Mouse (Mus musculus): ENCODE results near the gene Arhgef25.
"Not testable (repeated sequence)": the region's sequence is repeated elsewhere in the genome, so short reads cannot be mapped to it uniquely, and the experiment has no call there.

The Arhgef25 gene

DNA sequence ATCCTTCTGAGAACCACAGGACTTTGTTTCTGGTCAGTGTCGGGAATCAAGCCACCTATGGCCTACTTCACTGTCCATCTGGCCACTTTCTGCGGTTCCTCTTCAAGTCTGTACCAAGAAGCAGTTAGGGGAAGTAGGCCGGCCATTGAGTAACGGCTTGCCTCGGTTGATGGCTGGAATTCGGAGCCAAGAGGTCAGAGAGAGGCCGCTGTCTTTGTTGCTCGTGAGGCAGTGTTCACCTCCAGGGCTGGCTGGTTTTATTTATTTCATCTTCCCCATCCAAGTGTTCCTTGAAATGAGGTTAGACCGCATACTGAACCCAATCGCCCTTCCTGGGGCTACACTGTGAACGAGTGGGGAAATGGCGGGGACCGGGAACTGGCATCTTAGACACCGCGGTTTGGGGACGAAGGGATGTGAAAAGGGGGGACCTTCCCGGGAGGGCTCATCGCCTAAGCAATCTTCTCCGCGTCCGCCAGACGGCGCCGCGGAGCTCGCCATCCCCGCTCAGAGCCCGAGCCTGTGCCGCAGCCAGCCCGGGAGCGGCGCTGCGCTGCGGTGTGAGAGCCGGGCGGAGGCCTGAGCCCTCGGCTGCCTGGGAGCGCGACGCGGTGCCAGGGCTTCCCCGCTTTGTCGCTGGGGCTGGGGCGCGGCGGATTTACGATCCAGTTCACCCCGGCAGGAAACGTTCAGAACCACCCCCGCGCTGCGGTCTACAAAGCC, 25.1 kb downstream of the Arhgef25 start, which contains the start of gene B4galnt1:
Gene B4galnt1 (plus strand): TSS at position 595 of the 723 bp plus-strand sequence.
- DNase-seq = peak; percentile 71 to 81

DNA sequence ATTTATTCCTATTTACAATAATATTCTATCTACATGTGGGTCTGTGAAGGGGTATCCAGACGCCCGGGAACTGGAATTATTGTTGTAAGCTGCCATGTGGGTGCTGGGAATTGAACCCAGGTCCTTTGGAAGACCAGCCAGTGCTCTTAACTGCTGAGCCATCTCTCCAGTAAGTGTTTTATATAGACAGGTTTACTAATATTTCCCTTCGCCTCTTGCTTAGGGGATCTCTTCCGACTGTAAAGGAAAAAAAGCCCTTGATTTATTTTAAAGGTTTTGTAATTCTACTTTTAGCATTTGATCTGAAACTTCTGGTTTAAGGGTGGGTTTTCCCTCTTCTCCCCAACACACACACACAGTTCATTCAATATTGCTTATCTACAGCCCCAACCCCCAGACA, 25.7 kb downstream of the Arhgef25 start:
- no peak for DNase-seq

DNA sequence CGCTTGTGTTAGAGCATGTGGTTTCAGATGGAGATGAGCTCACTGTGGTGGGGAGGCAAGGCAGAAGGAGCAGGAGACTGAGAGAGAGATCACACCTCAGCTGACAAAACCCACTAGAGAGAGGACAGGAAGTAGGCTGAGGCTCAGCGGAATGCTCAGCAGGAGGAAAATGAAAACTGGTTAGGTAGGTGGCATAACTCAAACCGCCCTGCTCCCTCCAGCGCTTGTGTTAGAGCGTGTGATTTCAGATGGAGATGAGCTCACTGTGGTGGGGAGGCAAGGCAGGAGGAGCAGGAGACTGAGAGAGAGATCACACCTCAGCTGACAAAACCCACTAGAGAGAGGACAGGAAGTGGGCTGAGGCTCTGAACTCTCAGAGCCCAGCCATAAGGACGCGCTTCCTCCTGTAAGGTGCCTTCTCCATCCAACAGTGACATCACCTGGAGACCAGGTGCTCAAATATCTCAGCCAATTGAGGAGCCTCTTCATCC, 27.1 kb downstream of the Arhgef25 start:
- DNase-seq = peak in 1 of 2 experiments; percentile 75

DNA sequence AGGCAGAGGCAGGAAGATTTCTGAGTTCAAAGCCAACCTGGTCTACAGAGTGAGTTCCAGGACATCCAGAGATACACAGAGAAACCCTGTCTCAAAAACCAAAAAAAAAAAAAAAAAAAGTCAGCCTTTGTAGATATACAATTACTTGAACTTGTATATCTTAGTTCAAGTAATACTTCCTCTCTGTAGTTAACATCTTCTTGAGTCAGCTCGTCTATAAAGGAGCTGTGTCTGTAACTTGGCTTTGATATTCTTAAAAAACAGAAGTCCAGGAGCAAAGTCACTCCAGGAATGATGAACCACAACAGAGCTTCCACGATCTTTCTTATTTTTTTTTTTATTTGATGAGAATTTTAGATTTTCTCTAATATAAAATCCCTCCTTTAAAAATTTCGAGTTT, 29.2 kb downstream of the Arhgef25 start:
- no peak for DNase-seq

DNA sequence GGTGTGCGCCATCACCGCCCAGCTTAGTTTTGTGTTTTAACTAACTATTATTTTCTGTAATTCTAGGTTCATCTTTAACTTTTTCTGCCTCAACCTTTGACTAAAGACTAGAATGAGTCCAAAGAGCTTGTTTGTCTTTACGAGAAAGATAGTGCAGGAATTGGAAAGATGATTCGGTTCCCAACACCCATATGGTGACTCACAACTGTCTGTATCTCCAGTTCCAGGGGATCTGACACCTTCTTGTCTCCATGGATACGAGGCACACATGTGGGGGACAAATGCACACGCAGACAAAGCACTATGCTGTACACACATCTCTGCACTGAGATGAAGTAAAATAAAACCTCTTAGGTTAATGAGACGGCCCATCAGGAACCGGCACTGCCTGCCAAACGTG, 29.8 kb downstream of the Arhgef25 start:
- no peak for DNase-seq

DNA sequence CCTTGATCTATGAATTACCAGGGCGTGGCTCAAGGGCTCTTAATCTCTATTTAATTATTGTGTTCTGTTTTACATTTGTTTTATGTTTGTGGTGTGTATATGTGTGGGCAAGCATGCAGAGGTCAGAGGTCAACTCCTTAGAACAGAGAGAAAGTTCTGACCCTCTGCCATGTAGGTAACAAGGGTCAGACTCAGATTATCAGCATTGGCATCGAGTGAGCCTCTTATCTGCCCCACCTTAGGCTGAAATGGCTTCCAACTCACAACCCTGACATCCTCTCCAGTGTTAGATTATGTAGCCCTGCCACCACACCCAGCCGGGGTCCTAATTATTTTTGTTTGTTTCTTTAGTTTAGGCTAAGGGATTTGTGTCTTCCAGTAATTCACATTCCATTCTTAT, 31.4 kb downstream of the Arhgef25 start:
- no peak for DNase-seq

DNA sequence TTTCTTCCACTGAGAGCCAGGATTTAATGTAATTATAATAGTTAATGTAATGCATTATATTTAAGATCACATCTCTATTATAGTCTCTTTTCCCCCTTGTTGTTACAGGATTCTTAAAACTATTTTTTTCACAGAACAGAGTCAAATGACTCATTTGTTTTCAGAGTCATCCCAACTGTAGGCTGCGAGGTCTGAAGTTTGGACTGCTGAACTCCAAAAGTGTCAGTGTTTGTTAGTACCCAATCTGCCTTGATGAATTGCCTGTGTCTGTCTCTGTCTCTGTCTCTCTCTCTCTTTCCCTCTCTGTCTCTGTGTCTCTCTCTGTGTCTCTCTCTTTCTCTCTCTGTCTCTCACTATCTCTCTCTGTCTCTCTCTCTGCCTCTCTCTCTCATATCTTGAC, 33.4 kb downstream of the Arhgef25 start:
- no peak for DNase-seq

DNA sequence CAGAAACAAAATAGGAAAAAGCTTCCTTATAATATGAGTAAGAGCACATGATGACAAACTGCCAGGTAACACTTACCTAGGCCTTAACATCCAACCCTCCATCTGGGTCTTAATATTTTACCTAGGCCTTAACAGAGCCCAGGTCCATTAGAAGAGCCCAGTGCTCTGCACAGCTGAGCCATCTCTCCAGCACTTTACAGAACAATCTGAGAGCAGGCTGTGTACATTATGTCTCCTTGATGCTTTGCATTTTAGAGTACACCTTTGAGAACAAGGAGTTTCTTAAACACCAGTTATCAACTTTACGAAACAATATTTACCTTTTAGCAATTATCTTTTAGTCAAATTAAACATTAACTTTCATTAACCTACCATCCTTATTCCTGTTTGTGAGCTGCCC, 33.8 kb downstream of the Arhgef25 start:
- no peak for DNase-seq

DNA sequence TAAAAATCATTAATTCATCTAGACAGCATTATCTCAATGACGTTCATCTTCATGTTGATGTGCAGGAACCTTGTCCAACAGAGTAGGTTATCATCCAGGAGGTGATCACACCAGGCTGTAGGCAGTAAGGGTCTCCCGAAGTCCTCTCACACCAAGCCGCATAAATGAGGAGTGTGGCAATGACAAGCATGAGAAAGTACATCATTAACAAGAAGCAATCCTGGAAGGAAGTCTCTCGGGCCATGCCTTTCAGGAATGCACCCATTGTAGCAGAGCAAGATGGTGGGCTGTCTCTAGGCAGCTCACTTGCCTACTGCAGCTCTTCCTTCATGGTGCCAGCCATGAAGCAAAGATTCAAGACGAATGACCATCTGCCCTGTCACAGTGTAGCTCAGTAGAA, 35.2 kb downstream of the Arhgef25 start:
- DNase-seq = no peak

DNA sequence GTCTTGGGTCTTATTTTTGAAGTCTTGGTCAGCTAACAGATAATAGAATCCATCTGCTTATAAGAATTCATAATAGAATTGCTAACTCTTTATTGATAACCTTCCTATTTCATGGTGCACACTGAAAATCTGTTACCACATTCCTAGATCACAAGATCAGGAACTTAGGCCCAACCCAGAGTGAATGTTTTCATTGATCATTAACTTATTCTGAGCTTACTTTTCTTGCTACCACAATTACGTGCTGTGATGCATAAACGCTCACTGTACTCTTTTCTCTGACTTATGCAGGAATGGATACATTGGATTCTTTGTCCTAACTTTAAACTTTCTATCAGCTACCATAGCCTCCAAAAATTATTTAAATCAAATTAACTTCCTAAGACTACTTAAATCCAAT, 35.6 kb downstream of the Arhgef25 start:
- DNase-seq = no peak

DNA sequence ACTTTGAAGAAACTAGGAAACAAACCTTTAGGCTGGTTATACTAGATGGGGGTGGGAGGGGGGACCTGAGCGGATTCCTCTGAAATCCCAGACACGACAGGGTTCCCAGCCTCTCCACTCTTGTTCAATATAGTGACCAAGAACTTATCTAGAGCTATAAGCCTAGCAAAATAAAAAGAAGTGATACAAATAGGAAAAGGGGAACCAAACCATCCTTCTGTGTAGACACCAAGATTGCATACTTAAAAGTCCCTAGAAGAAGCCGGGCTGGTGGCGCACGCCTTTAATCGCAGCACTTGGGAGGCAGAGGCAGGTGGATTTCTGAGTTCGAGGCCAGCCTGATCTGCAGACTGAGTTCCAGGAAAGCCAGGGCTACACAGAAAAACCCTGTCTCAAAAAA, 36.6 kb downstream of the Arhgef25 start:
- no peak for DNase-seq

DNA sequence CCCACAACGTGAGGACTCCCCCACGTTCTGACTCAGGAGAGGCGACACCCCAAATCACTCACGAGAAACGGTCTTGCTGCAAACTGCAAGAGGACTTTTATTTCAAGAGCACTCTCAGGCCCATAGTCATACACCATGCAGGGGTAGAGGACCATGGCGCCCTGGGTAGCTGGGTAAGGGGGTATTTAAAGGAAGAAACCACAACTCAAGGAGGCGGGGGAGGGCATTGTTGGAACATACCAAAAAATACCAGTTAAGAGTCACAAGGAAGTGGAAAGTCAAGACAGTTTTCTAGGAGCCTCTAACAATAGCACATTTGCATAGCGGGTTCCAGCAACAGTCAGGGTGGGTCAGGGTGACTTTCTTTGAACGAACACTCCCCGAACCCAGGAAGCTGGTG, 37.3 kb downstream of the Arhgef25 start:
- DNase-seq = not testable (repeated sequence)

DNA sequence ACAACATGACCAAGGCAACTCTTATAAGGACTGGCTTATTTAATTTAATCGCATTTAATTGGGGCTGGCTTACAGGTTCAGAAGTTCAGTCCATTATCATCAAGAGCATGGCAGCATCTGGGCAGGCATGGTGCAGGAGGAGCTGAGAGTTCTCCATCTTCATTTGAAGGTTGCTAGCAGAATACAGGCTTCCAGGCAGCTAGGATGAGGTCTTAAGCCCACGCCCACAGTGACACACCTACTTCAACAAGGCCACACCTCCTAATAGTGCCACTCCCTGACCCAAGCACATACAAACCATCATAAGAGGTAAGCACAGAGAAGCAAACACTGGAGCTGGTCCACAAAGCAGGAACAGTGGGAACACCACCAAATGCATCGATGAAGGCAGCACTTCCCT, 38.6 kb downstream of the Arhgef25 start:
- not testable (repeated sequence) for DNase-seq

DNA sequence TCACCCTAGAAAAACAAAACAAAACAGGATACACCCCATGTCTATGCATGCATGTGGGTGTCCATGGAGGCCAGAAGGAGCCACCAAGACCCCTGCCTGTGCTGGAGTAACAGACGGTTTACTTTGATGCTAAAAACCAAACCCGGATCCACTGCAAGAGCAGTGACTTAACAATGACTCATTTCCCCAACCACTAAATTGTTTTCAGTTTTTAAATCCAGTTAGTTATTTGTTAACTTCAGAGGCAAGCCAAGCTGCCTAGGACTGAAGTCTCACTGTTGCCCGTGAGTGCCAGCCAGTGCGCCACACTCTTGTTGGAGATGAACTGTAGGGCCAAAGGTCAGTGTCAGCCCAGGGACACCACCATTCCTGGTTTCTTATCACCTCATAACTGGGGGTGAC, 39.4 kb downstream of the Arhgef25 start:
- no peak for DNase-seq

DNA sequence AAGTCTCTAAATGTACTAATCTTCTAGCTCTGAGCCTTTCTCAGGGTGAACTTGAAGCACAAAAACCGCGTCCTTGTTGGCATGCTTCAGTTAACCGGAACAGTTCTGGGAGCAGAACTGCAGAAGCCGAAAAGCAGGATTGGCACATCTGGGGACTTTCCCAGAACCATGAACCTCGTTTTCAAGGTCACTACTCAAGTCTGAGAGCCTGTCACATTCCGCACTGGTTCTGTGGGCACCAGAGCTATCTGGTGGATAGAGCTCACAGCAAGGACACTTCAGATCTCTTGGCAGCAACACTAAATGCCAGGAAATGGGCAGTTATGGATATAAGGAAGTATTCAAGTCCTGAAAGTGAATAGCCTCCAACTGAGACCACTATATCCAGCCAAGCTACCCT, 42.7 kb downstream of the Arhgef25 start:
- no peak for DNase-seq

DNA sequence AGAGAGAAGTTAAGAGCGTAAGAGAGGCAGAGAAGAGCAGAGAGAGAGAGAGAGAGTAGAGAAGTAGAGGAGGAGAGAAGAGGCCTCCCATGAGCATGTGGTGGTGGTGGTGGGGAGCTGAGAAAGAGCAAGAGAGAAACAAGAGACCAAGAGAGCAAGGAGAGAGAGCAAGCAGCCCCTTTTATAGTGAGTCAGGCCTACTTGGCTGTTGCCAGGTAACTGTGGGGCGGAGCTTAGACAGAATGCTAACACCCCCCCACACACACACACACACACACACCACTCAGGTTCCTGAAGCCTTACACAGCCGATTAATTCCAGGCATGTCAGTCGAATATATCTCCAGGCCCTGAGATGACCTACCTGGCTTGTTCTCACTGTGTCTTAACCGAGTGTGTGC, 44.6 kb downstream of the Arhgef25 start:
- no peak for DNase-seq

DNA sequence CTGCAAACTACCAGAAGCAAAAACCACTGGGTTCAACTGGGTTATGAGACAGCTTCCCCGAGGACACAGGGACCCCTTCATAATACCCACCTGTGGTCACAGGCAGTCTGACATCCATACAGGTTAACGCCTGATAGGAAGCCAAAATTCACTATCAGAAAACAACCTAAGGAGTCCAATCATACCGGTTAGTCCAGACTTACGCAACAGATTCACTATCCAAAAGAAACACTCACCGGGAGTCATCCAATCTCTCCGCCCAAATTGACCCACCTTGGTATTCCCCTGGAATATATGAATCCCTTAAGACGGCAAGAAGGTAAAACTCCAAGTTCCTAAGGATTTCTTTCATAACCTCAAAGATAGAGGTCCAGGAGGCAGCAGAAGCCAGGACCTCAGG, 45.3 kb downstream of the Arhgef25 start:
- no peak for DNase-seq

DNA sequence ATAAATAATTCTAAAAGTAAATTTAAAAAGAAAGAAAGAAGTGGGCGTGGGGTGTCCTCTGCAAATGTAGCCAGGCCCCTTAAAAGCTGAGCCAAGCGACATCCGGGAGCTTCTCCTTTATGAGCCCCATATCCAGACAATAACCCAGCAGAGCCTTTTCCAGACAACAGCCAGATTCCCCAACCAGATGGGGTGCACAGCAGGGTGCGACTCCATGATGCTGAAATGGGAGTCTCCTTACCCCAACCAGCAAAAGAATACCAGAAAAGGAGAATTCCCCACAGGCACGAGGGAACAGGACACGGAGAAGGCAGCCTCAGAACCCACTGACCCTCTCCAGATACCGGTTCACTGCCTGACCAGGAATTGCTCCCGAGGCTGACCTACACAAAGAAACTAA, 46.7 kb downstream of the Arhgef25 start:
- no peak for DNase-seq

DNA sequence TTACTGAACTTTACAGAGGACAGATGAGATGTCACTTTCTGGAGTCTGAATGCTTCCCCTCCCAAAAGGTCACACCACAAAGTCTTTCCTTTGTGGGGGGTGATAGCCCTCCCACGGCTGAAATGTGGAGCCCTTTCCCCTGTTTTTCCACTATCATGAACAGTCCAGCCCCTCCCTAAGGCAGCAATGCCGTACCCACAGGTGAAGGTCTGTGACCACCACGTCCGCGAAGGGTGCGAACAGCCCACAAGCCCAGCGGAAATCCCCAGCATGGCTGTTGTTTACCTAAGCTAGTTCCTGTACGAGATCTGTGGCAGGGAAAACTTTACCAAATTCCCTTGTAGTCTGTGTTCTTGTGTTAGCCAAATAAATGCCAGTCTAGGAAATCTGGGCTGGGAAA, 48.4 kb downstream of the Arhgef25 start:
- DNase-seq = peak in 1 of 2 experiments; percentile 66

DNA sequence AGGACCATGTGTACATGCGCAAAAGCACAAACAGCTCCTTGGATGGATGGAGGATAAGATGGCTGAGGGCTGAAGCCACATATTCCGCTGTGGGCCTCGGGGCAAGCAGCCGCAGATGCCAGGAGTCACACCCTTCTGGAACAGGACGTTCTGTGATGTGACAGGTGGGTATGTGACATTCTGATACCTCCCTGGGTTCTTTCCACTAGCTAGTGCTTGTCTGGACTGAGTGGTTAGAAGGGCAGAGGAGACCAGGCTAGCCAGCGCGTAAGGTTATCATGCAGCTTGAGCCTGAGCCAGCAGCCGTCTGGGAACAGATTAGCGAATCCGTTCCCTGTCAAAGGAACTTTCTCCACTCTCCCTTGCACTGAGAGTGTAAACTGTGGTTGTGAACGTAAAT, 48.9 kb downstream of the Arhgef25 start:
- no peak for DNase-seq

DNA sequence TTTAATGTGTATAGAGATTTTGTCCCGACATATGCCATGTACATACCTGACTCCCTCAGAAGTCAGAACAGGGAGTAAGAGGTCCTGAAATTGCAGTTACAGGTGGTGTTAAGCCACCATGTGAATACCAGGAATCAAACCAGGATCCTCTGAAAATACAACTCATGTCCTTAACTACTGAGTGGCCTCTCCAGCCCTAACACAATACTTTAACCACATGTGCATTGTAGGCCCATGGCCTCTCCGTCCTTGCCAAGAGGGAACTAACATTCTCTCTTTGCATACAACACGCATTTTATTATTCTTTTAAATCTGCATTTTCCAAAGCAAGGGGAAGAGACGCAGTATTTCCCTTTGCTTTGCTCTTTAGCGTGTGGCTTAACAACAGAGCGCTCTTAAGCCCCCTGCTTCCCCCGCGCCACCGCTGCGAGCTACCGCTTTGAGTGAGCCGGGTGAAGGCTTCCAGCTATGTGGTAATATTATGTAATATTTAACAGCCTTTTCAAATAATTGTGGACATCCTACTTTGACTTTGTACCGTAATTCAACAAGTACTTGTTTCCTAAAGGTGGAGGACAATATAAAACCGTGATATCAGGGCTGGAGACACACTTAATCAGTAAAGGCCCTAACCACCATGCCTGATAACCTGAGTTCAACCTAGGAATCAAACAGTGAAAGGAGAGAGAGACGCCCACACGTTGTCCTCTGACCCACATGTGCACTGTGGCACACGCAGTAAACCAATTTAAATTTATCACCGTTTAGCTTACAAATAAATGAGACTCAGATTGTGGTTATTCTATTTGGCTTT, 51.3 kb downstream of the Arhgef25 start:
- DNase-seq = no peak

DNA sequence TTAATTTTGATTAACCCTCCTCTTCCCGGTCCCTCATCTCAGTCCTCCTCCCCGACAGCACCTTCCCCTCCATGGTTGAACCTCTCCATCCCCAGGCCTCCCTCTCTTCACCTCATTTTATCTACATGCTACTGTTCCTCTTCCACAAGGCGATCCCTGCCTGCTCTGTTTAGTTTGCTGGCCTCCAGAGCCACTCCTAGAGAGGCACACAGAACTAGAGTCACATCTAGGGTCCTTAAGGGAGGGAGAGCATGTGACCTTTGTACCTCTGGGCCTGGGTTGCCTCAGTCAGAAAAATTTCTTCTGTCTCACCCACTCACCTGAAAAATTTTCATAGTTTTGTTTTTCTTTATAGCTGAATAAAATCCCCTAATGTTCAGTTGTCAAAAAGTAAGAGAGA, 52.0 kb downstream of the Arhgef25 start:
- DNase-seq = no peak

DNA sequence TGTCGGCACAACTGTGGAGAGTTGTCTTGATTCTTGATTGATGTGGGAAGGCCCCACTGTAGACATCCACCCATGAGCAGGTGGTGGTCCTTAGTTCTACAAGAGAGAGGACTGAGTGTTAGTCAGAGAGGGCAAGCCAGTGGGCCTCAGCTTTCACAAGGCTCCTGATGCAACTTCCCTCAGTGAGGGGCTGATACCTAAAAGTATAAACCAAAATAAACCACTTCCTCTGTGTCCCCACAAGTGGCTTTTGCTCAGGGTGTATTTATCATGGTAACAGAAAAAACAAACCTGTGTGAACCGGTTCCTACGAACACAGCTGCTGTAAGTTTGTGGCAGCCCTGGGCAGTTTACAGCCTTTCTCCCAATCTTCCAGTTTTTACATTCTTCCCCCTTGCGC, 53.4 kb downstream of the Arhgef25 start:
- peak in 1 of 2 experiments; percentile 47 for DNase-seq
